Mouse (Mus musculus) liver, adult 2 months (tissue): Measurements from ENCODE around the gene Rhoc. TPM values are rescaled to one million over a fixed set of nuclear protein-coding genes. Genes with fewer than 3 reads are reported as not detected.

ENCODE experiments used
- DNase-seq: peaks from one replicate; pipeline ENCODE4 v3.0.0-alpha.2; 2011; ENCODE audit warnings: low read depth, low spot score; ENCODE audit errors: extremely low read depth
- H3K27ac ChIP-seq: fragments of 200-500 bp; replicated peaks from 2 replicates; pipeline ENCODE4 v1.5.1; 2012; ENCODE audit warnings: low read depth, mild to moderate bottlenecking, control low read depth, inconsistent platforms, low read length; ENCODE audit not compliant: insufficient read depth
- H3K27me3 ChIP-seq: fragments of 200-500 bp; 2 replicates; pipeline ENCODE4 v1.6.1; 2012; ENCODE audit warnings: mild to moderate bottlenecking, moderate library complexity, low read length, inconsistent platforms; ENCODE audit not compliant: control insufficient read depth, insufficient read depth
- H3K36me3 ChIP-seq: fragments of 200-500 bp; 2 replicates; pipeline ENCODE4 v1.6.1; 2012; ENCODE audit warnings: low read length, inconsistent platforms; ENCODE audit not compliant: control insufficient read depth, insufficient read depth
- H3K4me1 ChIP-seq: fragments of 200-500 bp; 2 replicates; pipeline ENCODE4 v1.6.1; 2011; ENCODE audit warnings: low read length; ENCODE audit not compliant: control insufficient read depth, insufficient read depth
- H3K4me3 ChIP-seq: fragments of 200-500 bp; 2 replicates; pipeline ENCODE4 v1.5.1; 2011; ENCODE audit warnings: low read depth, mild to moderate bottlenecking, control low read depth, low read length, moderate library complexity; ENCODE audit not compliant: insufficient read depth
- H3K79me2 ChIP-seq: fragments of 200-500 bp; 2 replicates; pipeline ENCODE4 v1.6.1; 2012; ENCODE audit warnings: inconsistent platforms, mild to moderate bottlenecking, low read length, moderate library complexity; ENCODE audit not compliant: control insufficient read depth, insufficient read depth
- H3K9ac ChIP-seq: fragments of 200-500 bp; 2 replicates; pipeline ENCODE4 v1.6.1; 2012; ENCODE audit warnings: low read depth, mild to moderate bottlenecking, control low read depth, inconsistent platforms, low read length
- CTCF ChIP-seq: fragments of 200-500 bp; IDR thresholded peaks from 2 replicates; pipeline ENCODE4 v1.5.1; 2011; ENCODE audit warnings: low read depth, low read length, control low read depth
- POLR2A ChIP-seq: fragments of 200-500 bp; IDR thresholded peaks from 2 replicates; pipeline ENCODE4 v1.6.1; 2011; ENCODE audit warnings: low read length, control low read depth; ENCODE audit not compliant: insufficient read depth; ENCODE audit errors: extremely low read depth
- WGBS: fragments of 180-500 bp; shearing (Covaris S2); methylation state at CpG from one replicate; pipeline ENCODE4 v1.1.7; 2018; 5-methylcytosine and 5-hydroxymethylcytosine counted together
- polyA plus RNA-seq: library from polyadenylated mRNA; depleted of rRNA; stranded (reverse); fragments of >200 nt; gene quantifications from 2 replicates; pipeline ENCODE4 v1.2.3, GENCODE M21; 2012
- total RNA-seq: library from RNA; depleted of rRNA; stranded (reverse); fragments of >200 nt; gene quantifications from 2 replicates; pipeline ENCODE4 v1.2.3, GENCODE M21; 2014

Rhoc gene
- total and polyA plus RNA-seq, 2 experiments = 10.0 to 11.7 TPM

- Histone ChIP-seq H3K27me3 (no peaks in the 10 kb centered on the region), H3K36me3 (no peaks in the 10 kb centered on the region), H3K9ac (no peak overlapping the region), H3K27ac (no peak overlapping the region), H3K79me2 (peaks cover 8% of the 10 kb centered on the region; the same call in 1 of the 2 replicates), H3K4me1 (peaks cover 12% of the 10 kb centered on the region; the same call in 1 of the 2 replicates), H3K4me3 (no peak overlapping the region)
- no peak for TF ChIP-seq POLR2A
- TF ChIP-seq CTCF = no peak
- 96% methylated on average over 1 of the region's 1 CpGs for WGBS
- no peak for DNase-seq
Measured at GRCm38 (mm10) chr3:104814746-104815145, 26.6 kb downstream of the Rhoc start.

- WGBS = 91% methylated on average over 2 of the region's 2 CpGs
- H3K79me2 ChIP-seq = peaks cover 8% of the 10 kb centered on the region; the same call in 1 of the 2 replicates
- no peaks in the 10 kb centered on the region for H3K27me3 ChIP-seq
- no peak overlapping the region for H3K4me3 ChIP-seq
- no peak for TF ChIP-seq CTCF
- TF ChIP-seq POLR2A = no peak
- DNase-seq = no peak
- H3K36me3 ChIP-seq = no peaks in the 10 kb centered on the region
- peaks cover 12% of the 10 kb centered on the region; the same call in 1 of the 2 replicates for H3K4me1 ChIP-seq
- no peak overlapping the region for H3K9ac ChIP-seq
- no peak overlapping the region for H3K27ac ChIP-seq
Measured at GRCm38 (mm10) chr3:104815346-104815745, 27.2 kb downstream of the Rhoc start.

- H3K4me3 ChIP-seq = no peak overlapping the region
- H3K36me3 ChIP-seq = peaks cover under 1% of the 10 kb centered on the region; the same call in 1 of the 2 replicates
- H3K9ac ChIP-seq = no peak overlapping the region
- H3K27me3 ChIP-seq = no peaks in the 10 kb centered on the region
- no peak for TF ChIP-seq POLR2A
- TF ChIP-seq CTCF = no peak
- 77% methylated on average over 7 of the region's 7 CpGs for WGBS
- peaks cover 8% of the 10 kb centered on the region; the same call in 1 of the 2 replicates for H3K79me2 ChIP-seq
- DNase-seq = no peak
- H3K27ac ChIP-seq = no peak overlapping the region
- peaks cover 12% of the 10 kb centered on the region; the same call in 1 of the 2 replicates for H3K4me1 ChIP-seq
Measured at GRCm38 (mm10) chr3:104816130-104816529, 28.0 kb downstream of the Rhoc start.

GRCm38 (mm10) chr3:104817481-104817990 lies 29.4 kb downstream of the Rhoc start:
- TF ChIP-seq POLR2A (no peak), CTCF (no peak)
- DNase-seq = no peak
- Histone ChIP-seq H3K9ac (peak overlapping the region; percentile 92), H3K79me2 (peaks cover 8% of the 10 kb centered on the region; the same call in 1 of the 2 replicates), H3K4me1 (peaks cover 8% of the 10 kb centered on the region; the same call in 1 of the 2 replicates), H3K36me3 (peaks cover 6% of the 10 kb centered on the region), H3K27ac (peak overlapping the region; percentile 74), H3K4me3 (peak overlapping the region; percentile 94), H3K27me3 (no peaks in the 10 kb centered on the region)
- WGBS = under 1% methylated on average over 44 of the region's 46 CpGs

- peak within 1 kb of the TSS; percentile 74 for H3K27ac ChIP-seq
- DNase-seq = peak; percentile 73
- under 1% methylated on average over 40 of the region's 40 CpGs for WGBS
- TF ChIP-seq CTCF (no peak), POLR2A (0 out of 2 replicates have a peak, but pooled peaks have one; percentile 17)
- peak within 1 kb of the TSS; percentile 94 for H3K4me3 ChIP-seq
- no peaks in the 10 kb centered on the region for H3K27me3 ChIP-seq
- peak within 1 kb of the TSS; percentile 92 for H3K9ac ChIP-seq
- H3K79me2 ChIP-seq = peaks cover 8% of the 10 kb centered on the region; the same call in 1 of the 2 replicates
- H3K36me3 ChIP-seq = peaks cover 6% of the 10 kb centered on the region
- peaks cover 8% of the 10 kb centered on the region; the same call in 1 of the 2 replicates for H3K4me1 ChIP-seq
Measured at GRCm38 (mm10) chr3:104817991-104818748, 30.0 kb downstream of the Rhoc start, which contains the start of gene Mov10. TSS of gene Mov10 (minus strand) at chr3:104818563.

- peak overlapping the region; percentile 94 for H3K4me3 ChIP-seq
- peaks cover 8% of the 10 kb centered on the region; the same call in 1 of the 2 replicates for H3K79me2 ChIP-seq
- TF ChIP-seq CTCF (no peak), POLR2A (no peak)
- H3K27ac ChIP-seq = peak overlapping the region; percentile 74
- peak overlapping the region; percentile 92 for H3K9ac ChIP-seq
- peaks cover 8% of the 10 kb centered on the region; the same call in 1 of the 2 replicates for H3K4me1 ChIP-seq
- DNase-seq = no peak
- H3K36me3 ChIP-seq = peaks cover 6% of the 10 kb centered on the region
- WGBS = 3% methylated on average over 3 of the region's 3 CpGs
- no peaks in the 10 kb centered on the region for H3K27me3 ChIP-seq
Measured at GRCm38 (mm10) chr3:104818749-104819134, 30.6 kb downstream of the Rhoc start.
